Mouse (Mus musculus) liver, postnatal 0 days (tissue): ENCODE measurements around the gene Adamtsl3.

Experiments used
- CTCF ChIP-seq: sonication (generic); IDR thresholded peaks from 2 replicates; pipeline ENCODE4 v1.5.1; 2016; ENCODE audit warnings: antibody characterized with exemption, low read depth
- EP300 ChIP-seq: IDR thresholded peaks from 2 replicates; pipeline ENCODE4 v1.6.1; 2016; ENCODE audit warnings: antibody characterized with exemption, low read depth, mild to moderate bottlenecking

DNA sequence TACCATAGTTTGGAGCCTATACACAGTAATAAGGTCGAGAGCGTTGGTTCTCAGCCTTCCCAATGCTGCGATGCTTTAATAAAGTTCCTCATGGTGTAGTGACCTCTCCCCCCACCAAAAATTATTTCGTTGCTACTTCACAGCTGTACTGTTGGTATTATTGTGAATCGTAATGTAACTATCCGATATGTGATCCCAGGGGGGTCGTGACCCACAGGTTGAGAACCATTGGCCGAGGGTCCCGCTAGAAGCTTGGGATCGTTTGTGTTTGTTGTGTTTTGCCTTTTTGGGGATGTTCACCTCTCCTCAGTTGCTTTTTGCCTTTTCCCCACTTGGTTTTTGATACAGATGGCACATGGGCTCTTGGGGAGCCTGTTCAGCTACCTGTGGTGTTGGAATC is 220.9 kb downstream of the Adamtsl3 start:
- TF ChIP-seq CTCF: no peak
- no peak for TF ChIP-seq EP300
